Mouse (Mus musculus) embryonic stem cell, embryonic (primary cell): ENCODE results near the gene Teddm3.
"Not testable (repeated sequence)": the region's sequence is repeated elsewhere in the genome, so short reads cannot be mapped to it uniquely, and the experiment has no call there.

Experiments used
- CTCF ChIA-PET, 4 experiments: fragments of 300-600 bp in 2 of 4; fragments of 350-600 bp in 2 of 4; sonication (Branson Sonifier 250); formaldehyde crosslinking; loops; one replicate each; lab custom pipeline; 2022; ENCODE audit warnings: inconsistent platforms in 2 of 4; lab: Charles Lee
- POLR2A ChIA-PET, 4 experiments: fragments of 300-600 bp in 2 of 4; fragments of 350-600 bp in 2 of 4; sonication (Branson Sonifier 250); formaldehyde crosslinking; loops; one replicate each; lab custom pipeline; 2022; ENCODE audit warnings: antibody characterized with exemption in 4 of 4, inconsistent platforms in 1 of 4; lab: Charles Lee

Teddm3 gene

GRCm38 (mm10) chr16:21153900-21154299, at the start of gene Teddm3:
Teddm3 (minus strand) TSS chr16:21154000.
- POLR2A ChIA-PET, CTCF ChIA-PET: not testable (repeated sequence)

- POLR2A ChIA-PET, result interaction anchor here (0.6 to 2.1 kb wide), 23 partner anchors 10 to 533 kb away, joined by 3 to 11 read pairs (median 4); partner anchors contain the start of gene Vps8 (in 1 of the 4)
- CTCF ChIA-PET, result interaction anchor here (0.6 to 4.0 kb wide), 12 partner anchors 10 to 218 kb away, joined by 3 to 44 read pairs (median 4); no protein-coding TSS in a partner anchor
These were observed 48.9 kb upstream of the Teddm3 start for GRCm38 (mm10) chr16:21202731-21203130.

- CTCF ChIA-PET, result interaction anchor here (0.5 to 5.6 kb wide), 23 partner anchors 11 to 490 kb away, joined by 3 to 83 read pairs (median 5); no protein-coding TSS in a partner anchor
- POLR2A ChIA-PET, result interaction anchor here in 3 of 4 experiments (0.6 to 3.7 kb wide), 11 partner anchors 9 to 194 kb away, joined by 3 to 25 read pairs (median 3); no protein-coding TSS in a partner anchor
These were observed 45.6 kb upstream of the Teddm3 start for GRCm38 (mm10) chr16:21199426-21199825.

GRCm38 (mm10) chr16:21198529-21198928, 44.7 kb upstream of the Teddm3 start:
- POLR2A ChIA-PET, result interaction anchor here in 3 of 4 experiments (0.5 to 3.7 kb wide), 17 partner anchors 9 to 1205 kb away, joined by 3 to 25 read pairs (median 3); partner anchors contain the start of genes Clcn2 (in 1 of the 3) and Polr2h (in 1 of the 3)
- CTCF ChIA-PET, result interaction anchor here (0.5 to 5.6 kb wide), 52 partner anchors 9 to 1101 kb away, joined by 3 to 83 read pairs (median 4); partner anchors contain the start of gene Vps8 (in 1 of the 4)

GRCm38 (mm10) chr16:21198006-21198405, 44.2 kb upstream of the Teddm3 start:
- POLR2A ChIA-PET, result interaction anchor here in 3 of 4 experiments (0.6 to 3.7 kb wide), 10 partner anchors 9 to 237 kb away, joined by 3 to 25 read pairs (median 4); no protein-coding TSS in a partner anchor
- CTCF ChIA-PET, result interaction anchor here (0.5 to 5.6 kb wide), 28 partner anchors 8 to 673 kb away, joined by 3 to 83 read pairs (median 5); no protein-coding TSS in a partner anchor

GRCm38 (mm10) chr16:21197542-21197941, 43.7 kb upstream of the Teddm3 start:
- POLR2A ChIA-PET, result interaction anchor here in 2 of 4 experiments (0.7 to 3.7 kb wide), 3 partner anchors 195 to 196 kb away, joined by 3 to 25 read pairs (median 6); no protein-coding TSS in a partner anchor
- CTCF ChIA-PET, result interaction anchor here in 3 of 4 experiments (0.8 to 5.6 kb wide), 8 partner anchors 9 to 433 kb away, joined by 3 to 83 read pairs (median 8); no protein-coding TSS in a partner anchor

GRCm38 (mm10) chr16:21196576-21196975, 42.8 kb upstream of the Teddm3 start:
- ChIA-PET CTCF (interaction anchor here in 2 of 4 experiments (1.1 to 5.6 kb wide), 4 partner anchors 196 to 432 kb away, joined by 4 to 83 read pairs (median 6); no protein-coding TSS in a partner anchor), POLR2A (interaction anchor here in 2 of 4 experiments (0.7 to 2.9 kb wide), 2 partner anchors 8 to 9 kb away, joined by 3 to 11 read pairs; partner anchors contain the start of gene Ephb3 (in 1 of the 2))

GRCm38 (mm10) chr16:21195260-21195866, 41.6 kb upstream of the Teddm3 start:
- POLR2A ChIA-PET, result interaction anchor here in 3 of 4 experiments (0.6 to 2.9 kb wide), 13 partner anchors 9 to 493 kb away, joined by 3 to 13 read pairs (median 3); partner anchors contain the start of gene Ephb3 (in 3 of the 3)
- CTCF ChIA-PET, result interaction anchor here (0.8 to 5.6 kb wide), 7 partner anchors 197 to 434 kb away, joined by 3 to 83 read pairs (median 4); no protein-coding TSS in a partner anchor

- ChIA-PET POLR2A (interaction anchor here in 3 of 4 experiments (0.5 to 2.9 kb wide), 6 partner anchors 10 to 61 kb away, joined by 3 to 13 read pairs (median 4); partner anchors contain the start of gene Ephb3 (in 2 of the 3)), CTCF (interaction anchor here in 3 of 4 experiments (0.6 to 5.6 kb wide), 6 partner anchors 198 to 685 kb away, joined by 3 to 83 read pairs (median 4); no protein-coding TSS in a partner anchor)
These were observed 40.4 kb upstream of the Teddm3 start for GRCm38 (mm10) chr16:21194182-21194581.

- POLR2A ChIA-PET, result interaction anchor here (0.5 to 1.9 kb wide), 9 partner anchors 9 to 697 kb away, joined by 3 to 5 read pairs (median 3); no protein-coding TSS in a partner anchor
These were observed 38.9 kb upstream of the Teddm3 start for GRCm38 (mm10) chr16:21192509-21193354.

GRCm38 (mm10) chr16:21191569-21191968, 37.8 kb upstream of the Teddm3 start:
- ChIA-PET POLR2A (interaction anchor here (0.6 to 2.1 kb wide), 9 partner anchors 10 to 489 kb away, joined by 3 to 6 read pairs (median 4); partner anchors contain the start of gene Ephb3 (in 2 of the 4)), CTCF (interaction anchor here in 3 of 4 experiments (0.6 to 3.3 kb wide), 14 partner anchors 26 to 489 kb away, joined by 3 to 12 read pairs (median 4); partner anchors contain the start of gene Vps8 (in 1 of the 3))

More at GRCm38 (mm10) chr16:21192509-21193354, 38.9 kb upstream of the Teddm3 start:
- CTCF ChIA-PET, result interaction anchor here (0.6 to 2.3 kb wide), 14 partner anchors 10 to 476 kb away, joined by 3 to 15 read pairs (median 4); partner anchors contain the start of genes Clcn2 (in 1 of the 4), Ephb3 (in 1 of the 4) and Polr2h (in 1 of the 4)

GRCm38 (mm10) chr16:21188345-21188744, 34.5 kb upstream of the Teddm3 start:
- CTCF ChIA-PET, result interaction anchor here (0.5 to 2.6 kb wide), 26 partner anchors 9 to 516 kb away, joined by 3 to 14 read pairs (median 4); partner anchors contain the start of genes Clcn2 (in 1 of the 4) and Polr2h (in 1 of the 4)
- POLR2A ChIA-PET, result interaction anchor here in 3 of 4 experiments (0.6 to 1.6 kb wide), 5 partner anchors 10 to 368 kb away, joined by 3 to 14 read pairs (median 4); partner anchors contain the start of gene Ephb3 (in 1 of the 3)

GRCm38 (mm10) chr16:21187568-21187967, 33.8 kb upstream of the Teddm3 start:
- ChIA-PET CTCF (interaction anchor here in 3 of 4 experiments (0.6 to 2.3 kb wide), 19 partner anchors 11 to 479 kb away, joined by 3 to 14 read pairs (median 4); partner anchors contain the start of genes Clcn2 (in 1 of the 3) and Polr2h (in 1 of the 3)), POLR2A (interaction anchor here in 1 of 4 experiments (1.3 kb wide), 1 partner anchor 19 kb away, joined by 3 read pairs; no protein-coding TSS in a partner anchor)

GRCm38 (mm10) chr16:21184697-21185096, 30.9 kb upstream of the Teddm3 start:
- CTCF ChIA-PET, result interaction anchor here in 2 of 4 experiments (0.7 to 1.1 kb wide), 3 partner anchors 191 to 420 kb away, joined by 3 to 4 read pairs (median 3); no protein-coding TSS in a partner anchor

GRCm38 (mm10) chr16:21182108-21182507, 28.3 kb upstream of the Teddm3 start:
- ChIA-PET CTCF (no interaction called here), POLR2A (no interaction called here)

More at GRCm38 (mm10) chr16:21184697-21185096, 30.9 kb upstream of the Teddm3 start:
- POLR2A ChIA-PET, result interaction anchor here in 3 of 4 experiments (0.5 to 2.1 kb wide), 4 partner anchors 20 to 661 kb away, joined by 3 to 5 read pairs (median 3); partner anchors contain the start of gene Ephb3 (in 1 of the 3)

GRCm38 (mm10) chr16:21175236-21175635, 21.4 kb upstream of the Teddm3 start:
- ChIA-PET POLR2A (interaction anchor here in 1 of 4 experiments (0.7 to 0.8 kb wide), 2 partner anchors 46 to 202 kb away, joined by 3 to 5 read pairs; no protein-coding TSS in a partner anchor), CTCF (interaction anchor here in 2 of 4 experiments (0.7 to 1.2 kb wide), 3 partner anchors 13 to 449 kb away, joined by 3 read pairs; no protein-coding TSS in a partner anchor)
